Mouse (Mus musculus): ENCODE measurements at regions not wholly inside any gene's neighbourhood (a gene's known extent, or its start where the extent isn't known, plus 50 kb on each side); places are given as distances from the start of the nearest gene placed in this dataset.

DNA sequence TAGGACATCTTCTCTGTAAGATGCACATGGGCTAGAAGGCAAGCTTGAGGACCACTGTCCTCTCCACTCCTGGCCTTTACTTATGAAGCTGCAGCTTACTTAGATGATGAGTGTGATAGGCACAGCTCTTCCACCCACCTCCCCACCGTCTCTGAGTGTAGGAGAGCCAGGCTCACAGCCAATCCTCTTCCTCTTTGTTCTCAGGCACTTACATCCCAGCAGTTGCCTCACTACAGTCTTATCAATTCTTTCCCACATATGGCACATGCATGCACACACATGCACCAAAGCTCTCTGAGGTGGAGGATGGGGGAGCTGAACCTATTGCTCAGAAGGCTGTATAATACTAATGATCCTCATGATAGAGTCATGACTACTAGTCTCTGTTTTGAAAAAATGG, 72.1 kb upstream of the Picalm start:
- no peak for ATAC-seq (replicated peaks; ENCODE audit: low FRiP score, low TSS enrichment, poor library complexity, severe bottlenecking)

DNA sequence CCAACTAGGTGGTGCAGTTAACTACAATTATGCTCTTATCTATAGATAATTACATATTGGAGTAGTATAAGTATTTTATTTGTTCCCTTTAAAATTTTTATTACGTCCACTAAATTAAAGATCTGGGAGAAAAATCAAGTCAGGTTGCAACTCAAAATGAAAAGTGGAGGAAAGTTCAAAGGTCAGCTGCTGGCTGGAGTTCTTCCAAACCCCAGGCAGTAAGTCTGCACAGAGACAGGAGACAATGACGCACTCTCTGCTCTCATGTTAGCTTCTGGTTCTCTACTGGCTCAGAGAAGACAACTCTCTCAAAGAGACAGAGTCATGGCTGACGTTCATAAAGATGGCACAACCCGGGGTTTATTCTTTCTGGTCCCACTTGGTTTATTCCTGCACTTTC, 71.4 kb upstream of the Picalm start:
- no peak for ATAC-seq (replicated peaks; ENCODE audit: low FRiP score, low TSS enrichment, poor library complexity, severe bottlenecking)

GRCm38 (mm10) chr7:90059249-90059628, 70.8 kb upstream of the Picalm start:
- ATAC-seq (replicated peaks; ENCODE audit: low FRiP score, low TSS enrichment, poor library complexity, severe bottlenecking): no peak

GRCm38 (mm10) chr7:90059629-90060301, 70.2 kb upstream of the Picalm start:
- peak; percentile 16 for ATAC-seq (replicated peaks; ENCODE audit: low FRiP score, low TSS enrichment, poor library complexity, severe bottlenecking)

GRCm38 (mm10) chr7:90060343-90061175, 69.5 kb upstream of the Picalm start:
- ATAC-seq (replicated peaks; ENCODE audit: low FRiP score, low TSS enrichment, poor library complexity, severe bottlenecking): peak; percentile 86

- no peak for ATAC-seq (replicated peaks; ENCODE audit: low FRiP score, low TSS enrichment, poor library complexity, severe bottlenecking)
Observed at GRCm38 (mm10) chr7:90061701-90062100, 68.3 kb upstream of the Picalm start.

DNA sequence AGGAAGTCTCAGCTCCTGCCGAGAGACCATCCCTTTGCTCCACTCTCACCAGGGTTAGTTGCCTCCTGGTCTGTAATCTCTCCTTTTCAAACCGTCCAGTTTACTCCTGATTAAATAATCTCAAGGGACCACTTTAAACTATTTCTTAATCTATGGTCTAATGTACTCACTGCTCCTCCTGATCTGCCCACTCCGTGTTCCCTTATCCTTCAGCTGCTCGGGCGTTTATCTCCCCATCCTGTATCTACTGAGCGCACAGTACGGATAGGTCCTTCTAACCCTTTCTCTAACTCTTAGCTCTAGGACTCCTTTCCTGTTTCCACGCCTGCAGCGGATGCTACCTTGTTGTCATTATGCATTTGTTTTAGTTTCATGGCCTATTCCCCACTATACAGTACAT, 67.1 kb upstream of the Picalm start:
- peak; percentile 62 for ATAC-seq (replicated peaks; ENCODE audit: low FRiP score, low TSS enrichment, poor library complexity, severe bottlenecking)

DNA sequence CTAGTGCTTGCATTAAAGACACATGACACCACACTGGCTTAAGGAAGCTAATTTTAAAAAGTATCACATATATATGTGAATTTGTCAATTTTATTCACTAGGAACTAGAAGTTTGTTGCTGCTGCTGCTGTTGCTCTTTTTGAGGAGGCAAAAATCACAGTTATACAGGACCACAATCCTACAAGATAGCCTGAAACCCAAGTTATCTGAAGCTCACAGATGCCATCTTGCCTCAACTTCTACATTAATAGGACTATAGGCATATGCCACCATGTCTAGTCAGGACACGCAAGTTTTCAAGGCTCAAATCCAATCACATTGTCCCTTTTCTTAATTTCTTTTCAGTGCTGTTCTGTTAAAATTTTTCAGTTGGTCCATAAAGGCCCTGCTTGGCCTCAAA, 65.8 kb upstream of the Picalm start:
- ATAC-seq (replicated peaks; ENCODE audit: low FRiP score, low TSS enrichment, poor library complexity, severe bottlenecking): no peak

- peak; percentile 36; the same call in 1 of the 2 replicates for ATAC-seq (replicated peaks; ENCODE audit: low FRiP score, low TSS enrichment, poor library complexity, severe bottlenecking)
Observed at GRCm38 (mm10) chr7:90065269-90065955, 64.6 kb upstream of the Picalm start.

- no peak for ATAC-seq (replicated peaks; ENCODE audit: low FRiP score, low TSS enrichment, poor library complexity, severe bottlenecking)
Observed at GRCm38 (mm10) chr7:90066275-90066674, 63.7 kb upstream of the Picalm start.

- peak; percentile 27; the same call in 1 of the 2 replicates for ATAC-seq (replicated peaks; ENCODE audit: low FRiP score, low TSS enrichment, poor library complexity, severe bottlenecking)
Observed at GRCm38 (mm10) chr7:90067961-90068665, 61.9 kb upstream of the Picalm start.

DNA sequence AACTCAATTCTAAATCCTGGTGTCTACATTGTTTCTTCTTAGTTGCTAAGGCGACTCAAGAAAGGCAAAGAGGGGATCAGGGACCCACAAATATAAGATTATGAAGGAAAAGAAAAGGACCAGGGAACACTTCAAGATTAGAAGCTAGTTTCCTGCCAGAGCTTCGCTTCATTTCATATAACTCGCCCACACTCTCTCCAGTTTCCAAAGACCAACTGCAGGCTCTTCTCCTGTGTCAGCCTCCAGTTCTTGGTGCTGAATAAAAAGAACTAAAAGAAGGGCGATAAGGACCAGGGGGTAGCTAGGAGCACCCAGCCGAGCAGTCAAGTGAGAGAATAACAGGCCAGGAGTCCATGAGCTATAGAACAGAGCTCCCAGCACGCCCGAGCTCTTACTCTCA, 59.7 kb upstream of the Picalm start:
- no peak for ATAC-seq (replicated peaks; ENCODE audit: low FRiP score, low TSS enrichment, poor library complexity, severe bottlenecking)

- ATAC-seq (replicated peaks; ENCODE audit: low FRiP score, low TSS enrichment, poor library complexity, severe bottlenecking): peak; percentile 50
Observed at GRCm38 (mm10) chr7:90073865-90074264, 56.1 kb upstream of the Picalm start.

DNA sequence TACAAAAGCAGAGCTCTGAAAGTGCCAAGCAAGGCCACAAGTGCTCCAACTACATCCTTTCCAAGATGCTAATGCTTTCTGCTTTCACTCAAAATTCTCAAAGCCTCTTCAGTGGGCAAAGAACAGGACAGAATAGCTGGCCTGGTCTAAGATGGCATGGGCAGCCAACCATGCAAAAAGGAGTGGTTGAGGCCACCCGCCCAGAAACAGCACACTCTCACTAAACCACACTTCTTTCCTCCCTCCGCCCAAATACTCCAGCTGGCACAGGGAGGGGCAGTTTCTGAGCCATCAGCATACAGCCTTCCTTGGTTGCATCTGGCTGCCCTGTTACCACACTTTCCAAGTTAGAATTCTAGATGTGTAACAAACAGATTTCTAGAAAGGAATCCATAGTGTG, 55.4 kb upstream of the Picalm start:
- peak; percentile 72 for ATAC-seq (replicated peaks; ENCODE audit: low FRiP score, low TSS enrichment, poor library complexity, severe bottlenecking)

DNA sequence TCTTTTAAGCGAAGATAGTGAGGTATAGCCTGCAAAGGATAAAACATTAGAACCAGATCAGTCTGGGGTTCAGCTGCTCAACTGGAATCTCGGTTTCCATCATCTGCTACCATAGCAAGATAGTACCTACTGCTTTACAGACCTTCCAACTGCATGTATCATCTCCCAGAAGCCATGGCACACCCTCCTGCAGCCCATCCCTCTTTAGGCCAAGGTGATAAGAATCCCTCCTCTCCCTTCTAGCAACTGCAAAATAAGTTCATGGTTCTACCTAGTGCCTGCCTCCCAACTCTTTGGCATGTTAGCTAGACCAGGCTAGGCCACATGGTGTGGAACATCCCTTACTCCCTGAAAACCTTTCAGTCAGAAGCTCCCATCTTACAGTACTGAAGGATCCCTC, 52.4 kb upstream of the Picalm start:
- ATAC-seq (replicated peaks; ENCODE audit: low FRiP score, low TSS enrichment, poor library complexity, severe bottlenecking): peak; percentile 17; the same call in 1 of the 2 replicates

DNA sequence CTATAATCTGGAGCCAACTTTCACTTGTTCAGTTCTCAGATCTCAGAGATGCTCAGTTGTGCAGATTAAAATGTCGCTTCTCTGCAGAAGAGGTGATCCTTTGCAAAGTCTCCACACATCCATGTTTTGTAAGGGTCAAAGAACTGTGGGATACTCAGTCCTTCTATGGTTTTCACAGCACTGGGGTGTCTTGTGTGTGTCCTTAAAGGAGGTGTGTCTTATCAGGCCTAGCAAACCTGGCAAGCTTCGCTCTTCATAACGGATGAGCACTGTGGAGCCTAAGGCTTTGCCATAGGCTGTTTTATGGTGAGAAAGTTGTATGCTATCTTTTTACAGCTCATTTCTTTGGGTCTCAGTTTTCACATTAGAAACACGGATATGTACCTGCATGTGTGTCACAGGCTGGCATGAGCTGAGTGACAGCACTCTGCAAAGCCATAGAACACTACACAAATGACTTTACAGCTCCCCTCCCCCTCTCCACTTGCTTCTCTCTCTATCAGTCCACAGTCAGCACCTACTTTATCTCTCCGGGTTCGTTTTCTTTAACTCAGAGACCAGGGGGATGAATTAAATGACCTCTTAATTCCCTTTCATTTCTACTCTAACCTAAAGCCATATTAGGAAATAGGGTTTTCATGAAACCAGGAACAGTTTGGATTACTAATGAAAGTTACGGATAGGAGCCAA, 49.8 kb upstream of the Picalm start:
- peak; percentile 73 for ATAC-seq (replicated peaks; ENCODE audit: low FRiP score, low TSS enrichment, poor library complexity, severe bottlenecking)

Measured in megakaryocyte-erythroid progenitor cell, adult 5-6 weeks (primary cell).